Mouse (Mus musculus) lung, embryonic 14.5 days (tissue): Measurements from ENCODE around the gene 3830406C13Rik. TPM values are rescaled to one million over a fixed set of nuclear protein-coding genes. Genes with fewer than 3 reads are reported as not detected.

ENCODE experiments used
- ATAC-seq: fragments of 200-750 bp; cut with Nextera tagmentation; 2 replicates; pipeline ENCODE4 v1.8.0; 2017; ENCODE audit warnings: mild to moderate bottlenecking, moderate TSS enrichment, moderate library complexity; ENCODE audit not compliant: insufficient read depth
- DNase-seq: peaks from one replicate; pipeline ENCODE4 v3.0.0-alpha.2; 2015
- H3K27ac ChIP-seq: fragments of 300-500 bp; sonication (generic); 2 replicates; pipeline ENCODE4 v1.5.1; 2014; ENCODE audit warnings: low read depth, mild to moderate bottlenecking, moderate library complexity
- H3K27me3 ChIP-seq: fragments of 300-500 bp; sonication (generic); 2 replicates; pipeline ENCODE4 v1.6.1; 2014; ENCODE audit warnings: low read length, control low read depth; ENCODE audit not compliant: insufficient read depth
- H3K36me3 ChIP-seq: fragments of 300-500 bp; sonication (generic); 2 replicates; pipeline ENCODE4 v1.6.1; 2014; ENCODE audit warnings: control low read depth; ENCODE audit not compliant: insufficient read depth
- H3K4me1 ChIP-seq: fragments of 300-500 bp; sonication (generic); 2 replicates; pipeline ENCODE4 v1.6.1; 2014; ENCODE audit warnings: antibody characterized with exemption, control low read depth; ENCODE audit not compliant: insufficient read depth
- H3K4me2 ChIP-seq: fragments of 300-500 bp; sonication (generic); 2 replicates; pipeline ENCODE4 v1.6.1; 2014; ENCODE audit warnings: mild to moderate bottlenecking
- H3K4me3 ChIP-seq: fragments of 300-500 bp; sonication (generic); 2 replicates; pipeline ENCODE4 v1.5.1; 2014; ENCODE audit warnings: low read depth, low read length
- H3K9ac ChIP-seq: fragments of 300-500 bp; sonication (generic); 2 replicates; pipeline ENCODE4 v1.6.1; 2014
- H3K9me3 ChIP-seq: fragments of 300-500 bp; sonication (generic); 2 replicates; pipeline ENCODE4 v1.6.1; 2016; ENCODE audit warnings: low read depth, low read length, control low read depth
- CTCF ChIP-seq: IDR thresholded peaks from 2 replicates; pipeline ENCODE4 v1.5.1; 2016; ENCODE audit warnings: antibody characterized with exemption, low read depth
- WGBS: fragments of 180-500 bp; shearing (Covaris S2); extraction: QIAGEN DNeasy Blood & Tissue Kit; methylation state at CpG from one replicate; pipeline ENCODE4 v1.1.7; 2014; 5-methylcytosine and 5-hydroxymethylcytosine counted together
- polyA plus RNA-seq: library from polyadenylated mRNA; unstranded; fragments of >200 nt; fragmentation: Nextera tagmentation; extraction: Ambion mirVana; gene quantifications from 2 replicates; pipeline ENCODE4 v1.2.1, GENCODE M21; 2014

The 3830406C13Rik gene
- polyA plus RNA-seq, 1 experiment from 2014 or later = 39.6 TPM

DNA sequence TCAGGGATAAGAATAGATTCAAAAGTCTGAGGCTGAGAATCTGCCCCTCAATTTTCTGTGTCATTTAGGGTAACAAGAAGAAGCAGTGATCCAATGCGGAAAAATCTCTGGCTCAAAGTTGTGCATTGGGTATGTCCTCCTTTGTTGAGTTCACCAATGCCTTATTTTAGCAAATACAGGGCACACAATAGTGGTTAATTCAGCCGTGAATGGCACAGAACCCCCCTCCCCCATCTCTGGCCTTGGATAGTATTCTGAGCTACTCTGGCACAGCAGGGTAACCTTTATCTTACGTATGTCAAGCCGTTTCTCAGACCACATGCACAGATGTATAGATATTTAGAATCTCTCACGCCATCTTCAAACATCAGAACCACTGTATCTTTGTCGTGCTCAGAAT lies 15.7 kb downstream of the 3830406C13Rik start:
- TF ChIP-seq CTCF = no peak
- DNase-seq = no peak

DNA sequence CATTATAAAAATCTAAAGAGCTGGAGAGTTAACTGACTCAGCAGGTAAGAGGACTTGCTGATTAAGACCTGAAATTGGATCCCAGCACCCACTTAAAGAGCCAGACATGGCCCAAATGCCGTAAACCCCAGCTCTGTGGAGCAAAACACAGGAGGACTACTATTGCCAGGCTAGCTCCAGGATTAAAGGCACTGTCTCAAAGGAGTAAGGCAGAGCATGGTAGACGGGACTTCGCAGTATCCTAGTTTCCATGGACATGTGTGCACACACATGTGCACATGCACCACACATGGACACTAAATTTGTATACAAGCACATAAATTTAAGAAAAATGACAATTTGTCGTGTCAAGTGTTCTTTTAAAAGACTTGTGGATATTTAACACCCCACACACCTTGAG lies 16.3 kb downstream of the 3830406C13Rik start:
- no peaks in the 10 kb centered on the region for H3K27me3 ChIP-seq
- no peak overlapping the region for H3K4me2 ChIP-seq
- no peak for ATAC-seq
- TF ChIP-seq CTCF = no peak
- 74% methylated on average over 4 of the region's 4 CpGs for WGBS
- H3K27ac ChIP-seq = no peak overlapping the region
- DNase-seq = no peak
- no peak overlapping the region for H3K9ac ChIP-seq
- peaks cover 13% of the 10 kb centered on the region; the same call in 1 of the 2 replicates for H3K36me3 ChIP-seq
- no peaks in the 10 kb centered on the region for H3K9me3 ChIP-seq
- no peak overlapping the region for H3K4me3 ChIP-seq
- H3K4me1 ChIP-seq = no peaks in the 10 kb centered on the region

More for the DNA sequence above, 15.7 kb downstream of the 3830406C13Rik start:
- no peak overlapping the region for H3K4me2 ChIP-seq
- no peak overlapping the region for H3K4me3 ChIP-seq
- no peaks in the 10 kb centered on the region for H3K9me3 ChIP-seq
- no peak overlapping the region for H3K27ac ChIP-seq
- H3K36me3 ChIP-seq = peaks cover 13% of the 10 kb centered on the region; the same call in 1 of the 2 replicates
- WGBS = 77% methylated on average over 6 of the region's 6 CpGs
- no peak for ATAC-seq
- H3K27me3 ChIP-seq = no peaks in the 10 kb centered on the region
- H3K4me1 ChIP-seq = no peaks in the 10 kb centered on the region
- no peak overlapping the region for H3K9ac ChIP-seq

DNA sequence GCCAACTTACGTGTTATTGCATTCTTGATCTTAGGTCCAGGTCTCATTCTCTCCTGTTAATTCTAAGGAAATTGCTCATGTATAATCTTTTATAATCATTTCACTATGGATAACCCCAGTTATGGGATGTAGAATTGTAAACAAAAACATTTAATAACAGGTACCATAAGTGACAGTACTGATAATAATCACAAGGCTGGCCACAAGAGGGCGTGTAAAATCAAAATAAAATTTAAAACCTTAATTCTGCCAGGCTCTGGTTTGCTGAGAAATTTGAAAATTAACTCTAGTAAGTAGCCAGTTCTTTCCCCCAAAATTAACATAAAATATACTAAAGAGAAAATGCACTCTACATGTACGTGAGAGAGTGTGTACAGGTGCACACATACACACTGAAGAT lies 16.7 kb downstream of the 3830406C13Rik start:
- Histone ChIP-seq H3K4me3 (no peak overlapping the region), H3K4me2 (no peak overlapping the region), H3K27ac (no peak overlapping the region), H3K36me3 (peaks cover 13% of the 10 kb centered on the region; the same call in 1 of the 2 replicates), H3K9ac (no peak overlapping the region), H3K9me3 (no peaks in the 10 kb centered on the region), H3K27me3 (no peaks in the 10 kb centered on the region), H3K4me1 (no peaks in the 10 kb centered on the region)
- peak; percentile 60 for DNase-seq
- TF ChIP-seq CTCF = peak; percentile 49
- ATAC-seq = no peak
- WGBS = 65% methylated on average over 3 of the region's 3 CpGs

DNA sequence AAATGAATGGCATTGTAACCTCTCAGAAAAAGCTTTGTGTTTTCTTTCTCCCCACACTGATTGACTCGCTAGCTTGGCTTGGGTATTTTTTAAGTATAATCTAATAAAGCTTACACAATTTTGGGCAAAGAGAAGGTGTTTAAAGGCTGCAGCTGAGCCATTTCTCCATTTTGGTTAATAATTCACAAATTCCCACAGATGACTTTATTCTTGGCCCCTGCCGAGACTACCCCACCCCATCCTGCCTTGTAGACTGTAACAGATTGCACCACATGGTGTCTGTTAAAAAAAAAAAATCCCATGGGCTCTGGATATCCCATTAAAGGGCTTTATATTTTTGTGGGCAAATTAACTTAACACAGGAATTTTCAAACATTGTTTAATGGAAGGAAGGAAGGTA lies 19.1 kb downstream of the 3830406C13Rik start:
- Histone ChIP-seq H3K9me3 (no peaks in the 10 kb centered on the region), H3K4me3 (no peak overlapping the region), H3K4me1 (no peaks in the 10 kb centered on the region), H3K27ac (no peak overlapping the region), H3K4me2 (no peak overlapping the region), H3K36me3 (peaks cover 8% of the 10 kb centered on the region; the same call in 1 of the 2 replicates), H3K27me3 (no peaks in the 10 kb centered on the region), H3K9ac (no peak overlapping the region)
- no peak for TF ChIP-seq CTCF
- ATAC-seq (no peak), DNase-seq (no peak)
- 58% methylated on average over 2 of the region's 2 CpGs for WGBS

DNA sequence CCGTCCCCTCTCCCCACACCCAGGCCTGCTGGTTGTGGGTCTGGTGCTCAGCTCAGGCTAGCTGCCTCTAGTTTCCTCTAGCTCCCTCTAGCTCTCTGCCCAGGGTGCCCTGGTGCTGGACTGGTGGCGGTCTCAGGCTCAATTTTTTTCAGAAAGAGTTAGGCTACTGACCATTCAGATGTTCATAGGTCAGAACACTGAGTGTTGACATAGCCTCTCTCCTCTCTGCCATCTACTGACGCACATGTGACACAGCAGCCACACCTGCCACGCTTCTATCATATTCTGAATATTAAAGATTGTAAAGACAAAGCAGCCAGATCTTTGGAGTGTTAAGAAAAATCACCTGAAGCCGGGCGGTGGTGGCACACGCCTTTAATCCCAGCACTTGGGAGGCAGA lies 49.6 kb downstream of the 3830406C13Rik start:
- Histone ChIP-seq H3K4me3 (no peak overlapping the region), H3K27me3 (peaks cover 45% of the 10 kb centered on the region), H3K9ac (no peak overlapping the region), H3K9me3 (no peaks in the 10 kb centered on the region), H3K4me1 (no peaks in the 10 kb centered on the region), H3K27ac (no peak overlapping the region), H3K4me2 (no peak overlapping the region), H3K36me3 (no peaks in the 10 kb centered on the region)
- no peak for DNase-seq
- WGBS = 71% methylated on average over 7 of the region's 7 CpGs
- ATAC-seq = no peak
- peak; percentile 27; the same call in 1 of the 2 replicates for TF ChIP-seq CTCF

DNA sequence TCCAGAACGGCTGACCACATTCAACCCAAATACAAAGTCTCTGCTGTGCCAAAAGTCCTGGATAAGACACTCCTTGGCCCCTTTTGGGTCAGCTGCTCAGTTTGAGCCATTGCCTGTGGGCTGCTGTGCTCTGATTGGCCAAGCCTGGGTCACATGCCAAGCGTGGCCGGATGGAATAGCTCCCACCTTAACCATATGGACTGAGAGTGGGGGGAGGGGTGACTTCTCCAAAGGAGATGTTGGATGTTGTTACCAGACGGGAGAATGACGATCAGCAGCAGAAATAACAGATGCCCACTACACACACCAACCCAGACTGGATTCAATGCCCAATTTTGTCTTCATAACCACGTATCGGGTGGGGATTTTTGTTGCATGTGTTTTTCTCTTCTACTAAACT lies 51.0 kb downstream of the 3830406C13Rik start:
- Histone ChIP-seq H3K4me2 (no peak overlapping the region), H3K27me3 (peaks cover 57% of the 10 kb centered on the region), H3K36me3 (no peaks in the 10 kb centered on the region), H3K9ac (no peak overlapping the region), H3K4me3 (no peak overlapping the region), H3K27ac (no peak overlapping the region), H3K9me3 (no peaks in the 10 kb centered on the region), H3K4me1 (no peaks in the 10 kb centered on the region)
- ATAC-seq (no peak), DNase-seq (no peak)
- 30% methylated on average over 7 of the region's 7 CpGs for WGBS
- TF ChIP-seq CTCF = no peak

DNA sequence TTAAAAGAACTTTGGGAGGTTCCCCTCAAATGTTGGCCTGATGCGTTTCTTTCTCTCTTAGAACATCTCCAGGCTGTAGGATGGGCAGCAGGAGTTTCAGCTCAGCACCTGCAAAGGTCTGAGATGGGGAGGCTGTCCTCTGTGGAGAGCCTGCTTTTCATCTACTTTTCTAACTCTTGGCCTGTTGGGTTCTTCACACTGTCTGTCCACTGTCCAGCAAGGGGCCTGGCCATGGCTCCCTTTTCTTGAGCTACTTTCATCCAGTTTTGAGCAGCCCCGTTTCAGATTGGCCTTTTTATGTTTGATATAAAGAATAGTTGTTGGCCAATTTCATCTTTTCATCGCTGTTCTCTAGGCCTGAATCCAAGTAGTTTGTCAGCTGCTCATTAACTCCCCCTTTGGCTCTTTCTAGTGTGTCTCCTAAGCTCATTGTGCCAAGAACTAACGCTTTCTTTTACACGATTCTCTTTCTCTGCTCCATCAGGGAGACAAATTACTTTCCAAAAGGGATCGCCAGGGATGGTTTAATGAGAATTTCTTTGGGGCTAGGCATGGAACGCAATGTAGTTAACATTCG lies 53.5 kb downstream of the 3830406C13Rik start:
- ATAC-seq (no peak), DNase-seq (no peak)
- TF ChIP-seq CTCF = no peak
- Histone ChIP-seq H3K27ac (no peak overlapping the region), H3K27me3 (peaks cover 83% of the 10 kb centered on the region), H3K36me3 (no peaks in the 10 kb centered on the region), H3K9me3 (no peaks in the 10 kb centered on the region), H3K4me1 (no peaks in the 10 kb centered on the region), H3K4me2 (no peak overlapping the region), H3K9ac (no peak overlapping the region), H3K4me3 (no peak overlapping the region)
- 8% methylated on average over 8 of the region's 8 CpGs for WGBS
